Mouse (Mus musculus) lung, postnatal 0 days (tissue): ENCODE results near the gene Pde11a.

ENCODE experiments used
- CTCF ChIP-seq: IDR thresholded peaks from 2 replicates; pipeline ENCODE4 v1.5.1; 2016; ENCODE audit warnings: antibody characterized with exemption, mild to moderate bottlenecking
- EP300 ChIP-seq: IDR thresholded peaks from 2 replicates; pipeline ENCODE4 v1.6.1; 2016; ENCODE audit warnings: antibody characterized with exemption, mild to moderate bottlenecking, control low read depth

DNA sequence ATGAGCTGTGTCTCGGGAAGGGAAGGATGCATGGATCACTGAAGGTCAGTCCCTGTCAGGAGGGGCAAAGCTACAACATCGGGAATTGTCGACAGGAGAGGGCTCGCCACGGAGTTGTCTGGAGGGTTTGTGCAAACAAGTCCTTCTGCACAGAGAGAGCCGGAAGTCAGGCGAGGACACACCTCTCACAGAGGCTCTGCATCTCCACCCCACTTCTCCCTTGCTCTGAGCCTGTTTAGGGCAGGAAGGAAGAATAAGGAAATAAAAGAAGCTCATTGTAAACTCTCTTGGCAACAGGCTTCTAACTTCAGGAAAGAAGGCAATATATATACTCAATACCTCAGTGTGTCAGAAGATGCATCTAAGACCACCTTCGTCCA lies 209.5 kb downstream of the Pde11a start:
- TF ChIP-seq CTCF: no peak
- no peak for TF ChIP-seq EP300
